Comparison of ENCODE assay signal across 8 mouse cellular contexts in the genomic region with DNA sequence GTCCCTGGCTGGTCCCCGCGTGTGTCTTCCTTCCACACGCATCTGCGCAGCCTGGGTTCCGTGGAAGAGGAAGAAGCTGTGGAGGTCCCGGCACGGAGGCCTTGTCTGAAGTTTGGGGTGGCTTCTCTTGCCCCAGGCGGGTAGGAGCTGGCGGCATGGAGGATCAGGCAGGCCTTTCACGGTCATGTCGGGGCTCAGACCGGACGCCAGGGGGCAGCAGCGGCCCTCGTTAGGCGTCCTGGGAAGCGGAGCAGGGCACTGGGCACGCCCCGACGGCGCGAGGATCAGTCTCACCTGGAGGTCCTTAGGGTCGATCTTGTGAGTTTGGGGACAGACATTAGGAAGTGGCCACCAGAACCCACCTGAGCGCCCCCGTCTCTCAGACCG.
DNase-seq lines count a peak whose midpoint lies in the region; ATAC-seq and TF ChIP-seq lines count a peak whose summit lies in the region.

No protein-coding gene starts in this region.

- ATAC-seq in forebrain, embryonic 12.5 days (ENCODE audit: low FRiP score) = peak; percentile 78
- peak; percentile 72 for ATAC-seq in heart, postnatal 0 days (ENCODE audit: insufficient read depth, low read depth)
- ATAC-seq in neural tube, embryonic 15.5 days (ENCODE audit: low FRiP score) = peak; percentile 80

- H3K27ac ChIP-seq in CH12.LX (ENCODE audit: insufficient read depth, low read depth) = no peak overlapping the region
- H3K27ac ChIP-seq in forebrain, embryonic 12.5 days = no peak overlapping the region
- peak overlapping the region; percentile 54; the same call in 1 of the 2 replicates for H3K27ac ChIP-seq in heart, postnatal 0 days (ENCODE audit: low read depth)
- H3K27ac ChIP-seq in neural tube, embryonic 15.5 days (replicated peaks) = no peak overlapping the region

- H3K36me3 ChIP-seq in CH12.LX (replicated peaks in 1 of 2; ENCODE audit: control insufficient read depth in 1 of 2, insufficient read depth in 1 of 2, low read length in 1 of 2) = peaks cover 0 to 40% of the 10 kb centered on the region in 2 experiments
- H3K36me3 ChIP-seq in forebrain, embryonic 12.5 days (replicated peaks) = no peaks in the 10 kb centered on the region
- H3K36me3 ChIP-seq in heart, postnatal 0 days (replicated peaks; ENCODE audit: control insufficient read depth, insufficient read depth, low read length) = no peaks in the 10 kb centered on the region
- H3K36me3 ChIP-seq in neural tube, embryonic 15.5 days = no peaks in the 10 kb centered on the region

- under 1% methylated on average over 26 of the region's 26 CpGs for WGBS in forebrain, embryonic 12.5 days
- under 1% methylated on average over 26 of the region's 26 CpGs for WGBS in heart, postnatal 0 days
- under 1% methylated on average over 26 of the region's 26 CpGs for WGBS in lung, adult 2 months
- WGBS in neural tube, embryonic 15.5 days = under 1% methylated on average over 26 of the region's 26 CpGs

- peak overlapping the region; percentile 18; the same call in 1 of the 2 replicates for H3K9ac ChIP-seq in CH12.LX (ENCODE audit: insufficient read depth, low read depth)
- H3K9ac ChIP-seq in forebrain, embryonic 12.5 days = peak overlapping the region; percentile 33; the same call in 1 of the 2 replicates
- H3K9ac ChIP-seq in heart, postnatal 0 days (replicated peaks; ENCODE audit: low read depth, low read length) = peak overlapping the region; percentile 15; the same call in 1 of the 2 replicates
- H3K9ac ChIP-seq in neural tube, embryonic 15.5 days (replicated peaks) = peak overlapping the region; percentile 9

- H3K4me2 ChIP-seq in CH12.LX (ENCODE audit: insufficient read depth, low read depth, poor library complexity, severe bottlenecking) = no peak overlapping the region
- H3K4me2 ChIP-seq in forebrain, embryonic 12.5 days = peak overlapping the region; percentile 98
- H3K4me2 ChIP-seq in heart, postnatal 0 days (ENCODE audit: low read depth, low read length) = peak overlapping the region; percentile 85
- H3K4me2 ChIP-seq in neural tube, embryonic 15.5 days = peak overlapping the region; percentile 92

- dilution Hi-C loops in CH12.LX (cut with MboI; ENCODE audit: extremely low pct_ligation_motif_present, extremely low pct_unique_long_range_greater_than_20kb, low sequenced_read_pairs) = no loop called here

- H3K79me2 ChIP-seq in CH12.LX (replicated peaks; ENCODE audit: control insufficient read depth, extremely low read depth, insufficient read depth, poor library complexity, severe bottlenecking) = peaks cover 7% of the 10 kb centered on the region

- no peak for TF ChIP-seq EP300 in CH12.LX (IDR thresholded peaks at IDR 0.05; ENCODE audit: low read length)
- no peak for TF ChIP-seq EP300 in heart, postnatal 0 days (IDR thresholded peaks at IDR 0.05; ENCODE audit: low read depth)

- peak in 1 of 2 experiments; percentile 73; a peak in 2 of 4 replicates for TF ChIP-seq CTCF in CH12.LX (conservative IDR thresholded peaks at IDR 0.05 in 1 of 2, IDR thresholded peaks at IDR 0.05 in 1 of 2; ENCODE audit: low read depth in 2 of 2, low read length in 2 of 2)
- TF ChIP-seq CTCF in heart, postnatal 0 days (IDR thresholded peaks at IDR 0.05; ENCODE audit: low read depth) = peak; percentile 86
- peak; percentile 52 for TF ChIP-seq CTCF in lung, adult 2 months (IDR thresholded peaks at IDR 0.05; ENCODE audit: insufficient read depth, low read length)

- peaks cover 3 to 23% of the 10 kb centered on the region in 2 experiments; a peak in 2 of 4 replicates for H3K4me1 ChIP-seq in CH12.LX (ENCODE audit: control insufficient read depth in 1 of 2, insufficient read depth in 2 of 2)
- peaks cover 42% of the 10 kb centered on the region for H3K4me1 ChIP-seq in forebrain, embryonic 12.5 days
- peaks cover 18% of the 10 kb centered on the region for H3K4me1 ChIP-seq in heart, postnatal 0 days (ENCODE audit: control insufficient read depth, insufficient read depth)
- H3K4me1 ChIP-seq in lung, adult 2 months (ENCODE audit: control insufficient read depth, insufficient read depth, low read length) = peaks cover 3% of the 10 kb centered on the region; the same call in 1 of the 2 replicates
- peaks cover 43% of the 10 kb centered on the region for H3K4me1 ChIP-seq in neural tube, embryonic 15.5 days

- in situ Hi-C loops in CH12.LX (cut with MboI; ENCODE audit: low pct_ligation_motif_present, low pct_unique_long_range_greater_than_20kb, low sequenced_read_pairs) = loop anchor here (5.0 kb wide), 1 partner anchor 131 kb away; no protein-coding TSS in a partner anchor

- peak; percentile 76 for TF ChIP-seq RAD21 in CH12.LX (IDR thresholded peaks at IDR 0.05; ENCODE audit: low read depth, low read length)

- H3K4me3 ChIP-seq in CH12.LX (replicated peaks in 1 of 3; ENCODE audit: low read depth in 2 of 3, low read length in 2 of 3, poor library complexity in 1 of 3) = peak overlapping the region; percentile 27 to 70 (median 56)
- H3K4me3 ChIP-seq in forebrain, embryonic 12.5 days (replicated peaks) = peak overlapping the region; percentile 47
- H3K4me3 ChIP-seq in heart, postnatal 0 days (ENCODE audit: low read depth, low read length) = peak overlapping the region; percentile 55
- peak overlapping the region; percentile 67 for H3K4me3 ChIP-seq in lung, adult 2 months (replicated peaks; ENCODE audit: extremely low read depth, low read depth, low read length)
- H3K4me3 ChIP-seq in neural tube, embryonic 15.5 days (replicated peaks) = peak overlapping the region; percentile 48

- TF ChIP-seq POLR2A in CH12.LX (IDR thresholded peaks at IDR 0.05; ENCODE audit: low read depth, low read length) = no peak
- no peak for TF ChIP-seq POLR2A in lung, adult 2 months (IDR thresholded peaks at IDR 0.05; ENCODE audit: borderline replicate concordance, extremely low read depth, low read depth, low read length)

- peak; percentile 75 for DNase-seq in CH12.LX (ENCODE audit: extremely low read depth)
- peak; percentile 90 for DNase-seq in c-Kit-positive CD71-positive TER-119-positive erythroid progenitor cells, embryonic 14.5 days (ENCODE audit: low spot score)
- peak; percentile 84 for DNase-seq in heart, postnatal 0 days (ENCODE audit: low spot score)
- peak; percentile 94 to 95 for DNase-seq in kidney, postnatal 4 days
- peak; percentile 90 for DNase-seq in lung, adult 2 months
- peak; percentile 83 for DNase-seq in testis, postnatal 14 days (ENCODE audit: low spot score)

- H3K9me3 ChIP-seq in CH12.LX (replicated peaks; ENCODE audit: low read length) = peaks cover 41% of the 10 kb centered on the region
- H3K9me3 ChIP-seq in forebrain, embryonic 12.5 days = no peaks in the 10 kb centered on the region
- H3K9me3 ChIP-seq in heart, postnatal 0 days (replicated peaks; ENCODE audit: control insufficient read depth, low read length) = no peaks in the 10 kb centered on the region
- H3K9me3 ChIP-seq in neural tube, embryonic 15.5 days (replicated peaks) = no peaks in the 10 kb centered on the region

- no peaks in the 10 kb centered on the region for H3K27me3 ChIP-seq in CH12.LX (replicated peaks)
- H3K27me3 ChIP-seq in forebrain, embryonic 12.5 days = peaks cover 86% of the 10 kb centered on the region
- peaks cover 70% of the 10 kb centered on the region for H3K27me3 ChIP-seq in heart, postnatal 0 days (ENCODE audit: control insufficient read depth, insufficient read depth, low read length)
- peaks cover 83% of the 10 kb centered on the region for H3K27me3 ChIP-seq in neural tube, embryonic 15.5 days (replicated peaks)

TF ChIP-seq in CH12.LX, 34 proteins besides CTCF, POLR2A, EP300 and RAD21 (continues in another document):
- TF ChIP-seq ELF1 (IDR thresholded peaks at IDR 0.05; ENCODE audit: low read depth, low read length) = no peak
- no peak for TF ChIP-seq CHD1 (IDR thresholded peaks at IDR 0.05; ENCODE audit: low read depth, low read length)
- no peak for TF ChIP-seq E2F4 (IDR thresholded peaks at IDR 0.05; ENCODE audit: insufficient replicate concordance, low read depth, low read length)
- no peak for TF ChIP-seq CHD2 (IDR thresholded peaks at IDR 0.05; ENCODE audit: low read length)
- TF ChIP-seq ZNF384 (IDR thresholded peaks at IDR 0.05; ENCODE audit: low read depth, low read length) = no peak
- peak; percentile 41; the same call in 1 of the 2 replicates for TF ChIP-seq MEF2A (IDR thresholded peaks at IDR 0.05; ENCODE audit: borderline replicate concordance, low read depth, low read length)
- no peak for TF ChIP-seq JUND (conservative IDR thresholded peaks at IDR 0.05; ENCODE audit: low read depth, low read length)
- TF ChIP-seq HCFC1 (IDR thresholded peaks at IDR 0.05; ENCODE audit: low read depth, low read length) = no peak
- TF ChIP-seq IRF4 (IDR thresholded peaks at IDR 0.05; ENCODE audit: low read depth, low read length) = peak; percentile 17; the same call in 1 of the 2 replicates
- no peak for TF ChIP-seq PAX5 (IDR thresholded peaks at IDR 0.05; ENCODE audit: low read length)
- TF ChIP-seq SMC3 (IDR thresholded peaks at IDR 0.05; ENCODE audit: low read depth, low read length) = peak; percentile 85
- TF ChIP-seq RCOR1 (conservative IDR thresholded peaks at IDR 0.05; ENCODE audit: low read depth, low read length) = no peak
- no peak for TF ChIP-seq JUN (IDR thresholded peaks at IDR 0.05; ENCODE audit: insufficient read depth, low read depth, low read length)
- 0 out of 2 replicates have a peak, but pooled peaks have one; percentile 29 for TF ChIP-seq MAZ (IDR thresholded peaks at IDR 0.05; ENCODE audit: low read depth, low read length)
- TF ChIP-seq TBP (conservative IDR thresholded peaks at IDR 0.05; ENCODE audit: low read depth, low read length) = no peak
- TF ChIP-seq GABPA (IDR thresholded peaks at IDR 0.05; ENCODE audit: insufficient replicate concordance, low read depth, low read length) = no peak
- TF ChIP-seq MAFK (IDR thresholded peaks at IDR 0.05; ENCODE audit: insufficient replicate concordance, low read length) = no peak
- TF ChIP-seq ZC3H11A (IDR thresholded peaks at IDR 0.05; ENCODE audit: low read depth, low read length) = peak; percentile 51
- TF ChIP-seq SIN3A (IDR thresholded peaks at IDR 0.05; ENCODE audit: low read length) = no peak
- 0 out of 2 replicates have a peak, but pooled peaks have one; percentile 17 for TF ChIP-seq NRF1 (IDR thresholded peaks at IDR 0.05; ENCODE audit: low read depth, low read length)
- 0 out of 2 replicates have a peak, but pooled peaks have one; percentile 27 for TF ChIP-seq NELFE (IDR thresholded peaks at IDR 0.05; ENCODE audit: low read depth, low read length)
- no peak for TF ChIP-seq USF2 (conservative IDR thresholded peaks at IDR 0.05; ENCODE audit: low read depth, low read length)
- no peak for TF ChIP-seq ZMIZ1 (IDR thresholded peaks at IDR 0.05; ENCODE audit: low read depth, low read length)
- TF ChIP-seq BHLHE40 (IDR thresholded peaks at IDR 0.05; ENCODE audit: low read depth, low read length) = 0 out of 2 replicates have a peak, but pooled peaks have one; percentile 17
- no peak for TF ChIP-seq UBTF (IDR thresholded peaks at IDR 0.05; ENCODE audit: low read depth, low read length)
- no peak for TF ChIP-seq USF1 (IDR thresholded peaks at IDR 0.05; ENCODE audit: low read depth, low read length)
